Mouse (Mus musculus): ENCODE data around the gene Gpkow.

Gene Gpkow

GRCm38 (mm10) chrX:7696954-7697381, at the start of gene Gpkow:
Gene Gpkow, plus strand, starts transcription at chrX:7697131.
- DNase-seq = peak; percentile 89

GRCm38 (mm10) chrX:7648671-7649304, 48.1 kb upstream of the Gpkow start:
- peak; percentile 95 for DNase-seq

GRCm38 (mm10) chrX:7657221-7657639, 39.7 kb upstream of the Gpkow start, which contains the start of gene Prickle3:
Gene Prickle3, plus strand, starts transcription at chrX:7657260.
- DNase-seq = peak; percentile 64

GRCm38 (mm10) chrX:7658031-7658784, 38.7 kb upstream of the Gpkow start:
- DNase-seq = peak; percentile 59

GRCm38 (mm10) chrX:7658785-7659589, 37.9 kb upstream of the Gpkow start:
- peak; percentile 54 for DNase-seq

- no peak for DNase-seq
These were observed 35.8 kb upstream of the Gpkow start for GRCm38 (mm10) chrX:7661086-7661485.

- no peak for DNase-seq
These were observed 34.0 kb upstream of the Gpkow start for GRCm38 (mm10) chrX:7662936-7663335.

- DNase-seq = no peak
These were observed 32.1 kb upstream of the Gpkow start for GRCm38 (mm10) chrX:7664791-7665190.

- no peak for DNase-seq
These were observed 31.0 kb upstream of the Gpkow start for GRCm38 (mm10) chrX:7665739-7666502.

GRCm38 (mm10) chrX:7670390-7670881, 26.5 kb upstream of the Gpkow start:
- peak; percentile 61 for DNase-seq

- peak; percentile 13 for DNase-seq
These were observed 25.9 kb upstream of the Gpkow start, which contains the start of gene Plp2 for GRCm38 (mm10) chrX:7670921-7671623. Gene Plp2, minus strand, starts transcription at chrX:7671390.

- peak; percentile 19 for DNase-seq
These were observed 24.2 kb upstream of the Gpkow start for GRCm38 (mm10) chrX:7672739-7673138.

GRCm38 (mm10) chrX:7673578-7674281, 23.2 kb upstream of the Gpkow start:
- DNase-seq = no peak

- peak; percentile 35 for DNase-seq
These were observed 22.5 kb upstream of the Gpkow start for GRCm38 (mm10) chrX:7674284-7675000.

- DNase-seq = no peak
These were observed 21.9 kb upstream of the Gpkow start for GRCm38 (mm10) chrX:7675001-7675380.

GRCm38 (mm10) chrX:7678986-7679385, 17.9 kb upstream of the Gpkow start:
- DNase-seq = no peak

GRCm38 (mm10) chrX:7679405-7680056, 17.4 kb upstream of the Gpkow start:
- peak; percentile 94 for DNase-seq

- no peak for DNase-seq
These were observed 16.9 kb upstream of the Gpkow start for GRCm38 (mm10) chrX:7680057-7680412.

GRCm38 (mm10) chrX:7680864-7681263, 16.1 kb upstream of the Gpkow start, which contains the start of gene Magix:
Gene Magix, minus strand, starts transcription at chrX:7681251.
- peak; percentile 74 for DNase-seq

GRCm38 (mm10) chrX:7688321-7688720, 8.6 kb upstream of the Gpkow start:
- no peak for DNase-seq

Data from kidney, adult 11 months (tissue).